Mouse (Mus musculus): Measurements from ENCODE around the gene Spata9.

GRCm38 (mm10) chr13:76014511-76014910, 47.6 kb downstream of the Spata9 start:
- TF ChIP-seq CTCF (IDR thresholded peaks at IDR 0.05; ENCODE audit: low read depth) (no peak), EP300 (IDR thresholded peaks at IDR 0.05; ENCODE audit: low read depth) (peak; percentile 38; the same call in 1 of the 2 replicates)
